Mouse (Mus musculus): ENCODE measurements around the gene Prkcq. TPM values are rescaled to one million over a fixed set of nuclear protein-coding genes. Genes with fewer than 3 reads are reported as not detected.
A peak's percentile ranks its signal among the peaks of the same experiment; 100 is the strongest.

Prkcq gene
- total and polyA plus RNA-seq, 2 experiments from 2014 or later: 4.8 to 5.2 TPM

- WGBS: 76% methylated on average over 7 of the region's 7 CpGs
- H3K27ac ChIP-seq (ENCODE audit: low read depth, low read length): no peak overlapping the region
- no peaks in the 10 kb centered on the region for H3K9me3 ChIP-seq (ENCODE audit: low read length)
- DNase-seq: no peak
- no peaks in the 10 kb centered on the region for H3K36me3 ChIP-seq (ENCODE audit: insufficient read depth)
- ATAC-seq: no peak
- no peak for TF ChIP-seq CTCF (IDR thresholded peaks at IDR 0.05; ENCODE audit: low read depth)
- H3K4me3 ChIP-seq (ENCODE audit: low read depth, low read length): no peak overlapping the region
- no peak overlapping the region for H3K4me2 ChIP-seq (ENCODE audit: low read depth)
- H3K9ac ChIP-seq: no peak overlapping the region
- H3K27me3 ChIP-seq (ENCODE audit: insufficient read depth, low read length): no peaks in the 10 kb centered on the region
- H3K4me1 ChIP-seq (ENCODE audit: insufficient read depth): no peaks in the 10 kb centered on the region
These were observed 20.9 kb upstream of the Prkcq start for GRCm38 (mm10) chr2:11150975-11151374.

GRCm38 (mm10) chr2:11151655-11152323, 20.1 kb upstream of the Prkcq start:
- Histone ChIP-seq H3K9me3 (ENCODE audit: low read length) (no peaks in the 10 kb centered on the region), H3K9ac (no peak overlapping the region), H3K4me3 (ENCODE audit: low read depth, low read length) (no peak overlapping the region), H3K27me3 (ENCODE audit: insufficient read depth, low read length) (no peaks in the 10 kb centered on the region), H3K27ac (ENCODE audit: low read depth, low read length) (no peak overlapping the region), H3K36me3 (ENCODE audit: insufficient read depth) (no peaks in the 10 kb centered on the region), H3K4me2 (ENCODE audit: low read depth) (no peak overlapping the region), H3K4me1 (ENCODE audit: insufficient read depth) (no peaks in the 10 kb centered on the region)
- WGBS: 43% methylated on average over 6 of the region's 6 CpGs
- ATAC-seq (peak; percentile 65; the same call in 1 of the 2 replicates), DNase-seq (peak; percentile 34)
- TF ChIP-seq CTCF (IDR thresholded peaks at IDR 0.05; ENCODE audit: low read depth): no peak

- Histone ChIP-seq H3K36me3 (ENCODE audit: insufficient read depth) (no peaks in the 10 kb centered on the region), H3K27ac (ENCODE audit: low read depth, low read length) (no peak overlapping the region), H3K9me3 (ENCODE audit: low read length) (no peaks in the 10 kb centered on the region), H3K9ac (no peak overlapping the region), H3K27me3 (ENCODE audit: insufficient read depth, low read length) (no peaks in the 10 kb centered on the region), H3K4me1 (ENCODE audit: insufficient read depth) (no peaks in the 10 kb centered on the region), H3K4me2 (ENCODE audit: low read depth) (no peak overlapping the region), H3K4me3 (ENCODE audit: low read depth, low read length) (no peak overlapping the region)
- no peak for TF ChIP-seq CTCF (IDR thresholded peaks at IDR 0.05; ENCODE audit: low read depth)
- WGBS: 82% methylated on average over 7 of the region's 7 CpGs
- no peak for ATAC-seq
- DNase-seq: no peak
These were observed 12.3 kb upstream of the Prkcq start for GRCm38 (mm10) chr2:11159641-11160040.

- 85% methylated on average over 3 of the region's 3 CpGs for WGBS
- Histone ChIP-seq H3K9me3 (ENCODE audit: low read length) (no peaks in the 10 kb centered on the region), H3K36me3 (ENCODE audit: insufficient read depth) (no peaks in the 10 kb centered on the region), H3K4me1 (ENCODE audit: insufficient read depth) (no peaks in the 10 kb centered on the region), H3K27me3 (ENCODE audit: insufficient read depth, low read length) (no peaks in the 10 kb centered on the region), H3K4me2 (ENCODE audit: low read depth) (no peak overlapping the region), H3K9ac (no peak overlapping the region), H3K27ac (ENCODE audit: low read depth, low read length) (no peak overlapping the region), H3K4me3 (ENCODE audit: low read depth, low read length) (no peak overlapping the region)
- no peak for ATAC-seq
- DNase-seq: no peak
- TF ChIP-seq CTCF (IDR thresholded peaks at IDR 0.05; ENCODE audit: low read depth): no peak
These were observed 11.2 kb upstream of the Prkcq start for GRCm38 (mm10) chr2:11160696-11161095.

- ATAC-seq (no peak), DNase-seq (no peak)
- H3K9me3 ChIP-seq (ENCODE audit: low read length): no peaks in the 10 kb centered on the region
- no peak for TF ChIP-seq CTCF (IDR thresholded peaks at IDR 0.05; ENCODE audit: low read depth)
- no peak overlapping the region for H3K27ac ChIP-seq (ENCODE audit: low read depth, low read length)
- 88% methylated on average over 4 of the region's 4 CpGs for WGBS
- peaks cover 3% of the 10 kb centered on the region; the same call in 1 of the 2 replicates for H3K27me3 ChIP-seq (ENCODE audit: insufficient read depth, low read length)
- no peak overlapping the region for H3K9ac ChIP-seq
- no peaks in the 10 kb centered on the region for H3K36me3 ChIP-seq (ENCODE audit: insufficient read depth)
- no peak overlapping the region for H3K4me2 ChIP-seq (ENCODE audit: low read depth)
- no peaks in the 10 kb centered on the region for H3K4me1 ChIP-seq (ENCODE audit: insufficient read depth)
- no peak overlapping the region for H3K4me3 ChIP-seq (ENCODE audit: low read depth, low read length)
These were observed 10.6 kb upstream of the Prkcq start for GRCm38 (mm10) chr2:11161336-11161735.

GRCm38 (mm10) chr2:11162701-11163100, 9.2 kb upstream of the Prkcq start:
- no peak for TF ChIP-seq CTCF (IDR thresholded peaks at IDR 0.05; ENCODE audit: low read depth)
- H3K36me3 ChIP-seq (ENCODE audit: insufficient read depth): no peaks in the 10 kb centered on the region
- ATAC-seq: no peak
- H3K4me1 ChIP-seq (ENCODE audit: insufficient read depth): no peaks in the 10 kb centered on the region
- H3K27me3 ChIP-seq (ENCODE audit: insufficient read depth, low read length): peaks cover 3% of the 10 kb centered on the region; the same call in 1 of the 2 replicates
- H3K4me2 ChIP-seq (ENCODE audit: low read depth): no peak overlapping the region
- no peak overlapping the region for H3K27ac ChIP-seq (ENCODE audit: low read depth, low read length)
- WGBS: 40% methylated on average over 3 of the region's 3 CpGs
- no peaks in the 10 kb centered on the region for H3K9me3 ChIP-seq (ENCODE audit: low read length)
- DNase-seq: no peak
- no peak overlapping the region for H3K9ac ChIP-seq
- no peak overlapping the region for H3K4me3 ChIP-seq (ENCODE audit: low read depth, low read length)

GRCm38 (mm10) chr2:11164170-11164569, 7.7 kb upstream of the Prkcq start:
- no peak overlapping the region for H3K4me2 ChIP-seq (ENCODE audit: low read depth)
- ATAC-seq: no peak
- 81% methylated on average over 3 of the region's 3 CpGs for WGBS
- no peaks in the 10 kb centered on the region for H3K9me3 ChIP-seq (ENCODE audit: low read length)
- no peak for DNase-seq
- no peak overlapping the region for H3K27ac ChIP-seq (ENCODE audit: low read depth, low read length)
- no peaks in the 10 kb centered on the region for H3K36me3 ChIP-seq (ENCODE audit: insufficient read depth)
- H3K9ac ChIP-seq: no peak overlapping the region
- peaks cover 6% of the 10 kb centered on the region for H3K27me3 ChIP-seq (ENCODE audit: insufficient read depth, low read length)
- no peak overlapping the region for H3K4me3 ChIP-seq (ENCODE audit: low read depth, low read length)
- no peaks in the 10 kb centered on the region for H3K4me1 ChIP-seq (ENCODE audit: insufficient read depth)
- TF ChIP-seq CTCF (IDR thresholded peaks at IDR 0.05; ENCODE audit: low read depth): no peak

All from forebrain, postnatal 0 days (tissue).